Mouse (Mus musculus) hindbrain, embryonic 13.5 days (tissue): Measurements from ENCODE around the gene Ndufaf2. TPM values are rescaled to one million over a fixed set of nuclear protein-coding genes. Genes with fewer than 3 reads are reported as not detected.

Experiments used
- ATAC-seq: fragments of 200-750 bp; cut with Nextera tagmentation; 2 replicates; pipeline ENCODE4 v1.8.0; 2017; ENCODE audit warnings: moderate TSS enrichment; ENCODE audit not compliant: low FRiP score
- H3K27ac ChIP-seq: fragments of 300-500 bp; sonication (generic); 2 replicates; pipeline ENCODE4 v1.5.1; 2015; ENCODE audit warnings: inconsistent platforms, mild to moderate bottlenecking, moderate library complexity
- H3K27me3 ChIP-seq: fragments of 300-500 bp; sonication (generic); 2 replicates; pipeline ENCODE4 v1.6.1; 2015; ENCODE audit warnings: mild to moderate bottlenecking, inconsistent platforms
- H3K36me3 ChIP-seq: fragments of 300-500 bp; sonication (generic); 2 replicates; pipeline ENCODE4 v1.6.1; 2015; ENCODE audit warnings: mild to moderate bottlenecking, inconsistent platforms
- H3K4me1 ChIP-seq: fragments of 300-500 bp; sonication (generic); replicated peaks from 2 replicates; pipeline ENCODE4 v1.6.1; 2015; ENCODE audit warnings: inconsistent platforms
- H3K4me2 ChIP-seq: fragments of 300-500 bp; sonication (generic); 2 replicates; pipeline ENCODE4 v1.6.1; 2015; ENCODE audit warnings: inconsistent platforms, mild to moderate bottlenecking, moderate library complexity
- H3K4me3 ChIP-seq: fragments of 300-500 bp; sonication (generic); 2 replicates; pipeline ENCODE4 v1.5.1; 2015; ENCODE audit warnings: mild to moderate bottlenecking, inconsistent platforms
- H3K9ac ChIP-seq: fragments of 300-500 bp; sonication (generic); 2 replicates; pipeline ENCODE4 v1.6.1; 2015; ENCODE audit warnings: mild to moderate bottlenecking, inconsistent platforms
- H3K9me3 ChIP-seq: fragments of 300-500 bp; sonication (generic); 2 replicates; pipeline ENCODE4 v1.6.1; 2016; ENCODE audit warnings: inconsistent platforms
- WGBS: fragments of 180-500 bp; shearing (Covaris S2); methylation state at CpG from one replicate; pipeline ENCODE4 v1.1.7; 2015; 5-methylcytosine and 5-hydroxymethylcytosine counted together
- polyA plus RNA-seq: library from polyadenylated mRNA; unstranded; fragments of >200 nt; fragmentation: Nextera tagmentation; extraction: Ambion mirVana; gene quantifications from 2 replicates; pipeline ENCODE4 v1.2.1, GENCODE M21; 2015

Gene Ndufaf2
- polyA plus RNA-seq, 1 experiment from 2014 or later = 88.2 TPM

GRCm38 (mm10) chr13:108069151-108069550, 89.3 kb downstream of the Ndufaf2 start:
- 74% methylated on average over 4 of the region's 4 CpGs for WGBS
- no peaks in the 10 kb centered on the region for H3K9me3 ChIP-seq

GRCm38 (mm10) chr13:108066021-108066420, 92.4 kb downstream of the Ndufaf2 start:
- Histone ChIP-seq H3K27me3 (no peaks in the 10 kb centered on the region), H3K4me1 (peaks cover 11% of the 10 kb centered on the region), H3K4me3 (no peak overlapping the region), H3K27ac (no peak overlapping the region), H3K9ac (no peak overlapping the region), H3K36me3 (no peaks in the 10 kb centered on the region), H3K4me2 (no peak overlapping the region), H3K9me3 (no peaks in the 10 kb centered on the region)
- WGBS = 79% methylated on average over 2 of the region's 2 CpGs
- ATAC-seq = no peak

More at GRCm38 (mm10) chr13:108069151-108069550, 89.3 kb downstream of the Ndufaf2 start:
- Histone ChIP-seq H3K4me1 (no peaks in the 10 kb centered on the region), H3K27ac (no peak overlapping the region), H3K9ac (no peak overlapping the region), H3K4me3 (no peak overlapping the region), H3K27me3 (no peaks in the 10 kb centered on the region), H3K4me2 (no peak overlapping the region), H3K36me3 (no peaks in the 10 kb centered on the region)
- ATAC-seq = no peak

GRCm38 (mm10) chr13:108064331-108064730, 94.1 kb downstream of the Ndufaf2 start:
- Histone ChIP-seq H3K36me3 (no peaks in the 10 kb centered on the region), H3K27ac (no peak overlapping the region), H3K4me1 (peaks cover 19% of the 10 kb centered on the region), H3K9ac (no peak overlapping the region), H3K4me2 (no peak overlapping the region), H3K9me3 (no peaks in the 10 kb centered on the region), H3K27me3 (no peaks in the 10 kb centered on the region), H3K4me3 (no peak overlapping the region)
- ATAC-seq = peak; percentile 57; the same call in 1 of the 2 replicates
- 23% methylated on average over 6 of the region's 6 CpGs for WGBS

GRCm38 (mm10) chr13:108063374-108064134, 94.9 kb downstream of the Ndufaf2 start:
- H3K27ac ChIP-seq = peak overlapping the region; percentile 46; the same call in 1 of the 2 replicates
- H3K4me1 ChIP-seq = peaks cover 19% of the 10 kb centered on the region
- no peak overlapping the region for H3K9ac ChIP-seq
- H3K27me3 ChIP-seq = no peaks in the 10 kb centered on the region
- no peak overlapping the region for H3K4me3 ChIP-seq
- WGBS = 60% methylated on average over 11 of the region's 11 CpGs
- no peaks in the 10 kb centered on the region for H3K36me3 ChIP-seq
- H3K9me3 ChIP-seq = no peaks in the 10 kb centered on the region
- ATAC-seq = no peak
- H3K4me2 ChIP-seq = no peak overlapping the region

- ATAC-seq = 0 out of 2 replicates have a peak, but pooled peaks have one; percentile 22
- no peak overlapping the region for H3K9ac ChIP-seq
- WGBS = 49% methylated on average over 5 of the region's 5 CpGs
- H3K36me3 ChIP-seq = no peaks in the 10 kb centered on the region
- H3K4me2 ChIP-seq = no peak overlapping the region
- H3K27me3 ChIP-seq = no peaks in the 10 kb centered on the region
- no peak overlapping the region for H3K4me3 ChIP-seq
- no peaks in the 10 kb centered on the region for H3K9me3 ChIP-seq
- H3K27ac ChIP-seq = no peak overlapping the region
- peaks cover 19% of the 10 kb centered on the region for H3K4me1 ChIP-seq
Measured at GRCm38 (mm10) chr13:108062900-108063299, 95.5 kb downstream of the Ndufaf2 start.

- no peaks in the 10 kb centered on the region for H3K9me3 ChIP-seq
- no peak overlapping the region for H3K9ac ChIP-seq
- no peak overlapping the region for H3K4me2 ChIP-seq
- no peak overlapping the region for H3K27ac ChIP-seq
- H3K27me3 ChIP-seq = no peaks in the 10 kb centered on the region
- no peaks in the 10 kb centered on the region for H3K36me3 ChIP-seq
- ATAC-seq = no peak
- no peak overlapping the region for H3K4me3 ChIP-seq
- 37% methylated on average over 8 of the region's 8 CpGs for WGBS
- peaks cover 19% of the 10 kb centered on the region for H3K4me1 ChIP-seq
Measured at GRCm38 (mm10) chr13:108060936-108061578, 97.4 kb downstream of the Ndufaf2 start.

- WGBS = 36% methylated on average over 7 of the region's 7 CpGs
- Histone ChIP-seq H3K4me1 (peaks cover 19% of the 10 kb centered on the region), H3K4me3 (no peak overlapping the region), H3K9ac (no peak overlapping the region), H3K36me3 (no peaks in the 10 kb centered on the region), H3K9me3 (no peaks in the 10 kb centered on the region), H3K4me2 (no peak overlapping the region), H3K27ac (no peak overlapping the region), H3K27me3 (no peaks in the 10 kb centered on the region)
- ATAC-seq = peak; percentile 46; the same call in 1 of the 2 replicates
Measured at GRCm38 (mm10) chr13:108060286-108060885, 98.0 kb downstream of the Ndufaf2 start.

- Histone ChIP-seq H3K27ac (no peak overlapping the region), H3K4me3 (no peak overlapping the region), H3K9me3 (no peaks in the 10 kb centered on the region), H3K4me1 (peaks cover 12% of the 10 kb centered on the region), H3K9ac (no peak overlapping the region), H3K4me2 (no peak overlapping the region), H3K36me3 (no peaks in the 10 kb centered on the region), H3K27me3 (no peaks in the 10 kb centered on the region)
- 79% methylated on average over 3 of the region's 3 CpGs for WGBS
- no peak for ATAC-seq
Measured at GRCm38 (mm10) chr13:108056896-108057295, 101.5 kb downstream of the Ndufaf2 start.

- H3K27me3 ChIP-seq = no peaks in the 10 kb centered on the region
- peaks cover 7% of the 10 kb centered on the region for H3K36me3 ChIP-seq
- 89% methylated on average over 6 of the region's 6 CpGs for WGBS
- ATAC-seq = no peak
- peaks cover 25% of the 10 kb centered on the region for H3K4me1 ChIP-seq
- no peaks in the 10 kb centered on the region for H3K9me3 ChIP-seq
- no peak overlapping the region for H3K4me2 ChIP-seq
- H3K9ac ChIP-seq = no peak overlapping the region
- H3K4me3 ChIP-seq = no peak overlapping the region
- H3K27ac ChIP-seq = no peak overlapping the region
Measured at GRCm38 (mm10) chr13:108047364-108047763, 111.1 kb downstream of the Ndufaf2 start.

GRCm38 (mm10) chr13:108046891-108047290, 111.5 kb downstream of the Ndufaf2 start:
- Histone ChIP-seq H3K9ac (no peak overlapping the region), H3K4me3 (no peak overlapping the region), H3K4me1 (peaks cover 27% of the 10 kb centered on the region), H3K4me2 (no peak overlapping the region), H3K27me3 (no peaks in the 10 kb centered on the region), H3K9me3 (no peaks in the 10 kb centered on the region), H3K36me3 (peaks cover 7% of the 10 kb centered on the region), H3K27ac (no peak overlapping the region)
- no peak for ATAC-seq
- 82% methylated on average over 6 of the region's 6 CpGs for WGBS

- Histone ChIP-seq H3K27ac (no peak overlapping the region), H3K4me3 (no peak overlapping the region), H3K9me3 (no peaks in the 10 kb centered on the region), H3K36me3 (peaks cover 7% of the 10 kb centered on the region), H3K4me1 (peaks cover 31% of the 10 kb centered on the region), H3K4me2 (no peak overlapping the region), H3K9ac (no peak overlapping the region), H3K27me3 (no peaks in the 10 kb centered on the region)
- no peak for ATAC-seq
- WGBS = 98% methylated on average over 3 of the region's 3 CpGs
Measured at GRCm38 (mm10) chr13:108046071-108046470, 112.4 kb downstream of the Ndufaf2 start.

- 86% methylated on average over 3 of the region's 3 CpGs for WGBS
- ATAC-seq = no peak
Measured at GRCm38 (mm10) chr13:108045646-108046045, 112.8 kb downstream of the Ndufaf2 start.

More at GRCm38 (mm10) chr13:108045646-108046045, 112.8 kb downstream of the Ndufaf2 start:
- Histone ChIP-seq H3K9ac (no peak overlapping the region; the same call in 1 of the 2 replicates), H3K27ac (no peak overlapping the region), H3K4me3 (no peak overlapping the region), H3K4me2 (no peak overlapping the region), H3K9me3 (no peaks in the 10 kb centered on the region), H3K36me3 (peaks cover 7% of the 10 kb centered on the region), H3K4me1 (peaks cover 35% of the 10 kb centered on the region), H3K27me3 (no peaks in the 10 kb centered on the region)
